Mouse (Mus musculus) kidney, adult 10 weeks (tissue): ENCODE data around the gene Prps1l1. TPM values are rescaled to one million over a fixed set of nuclear protein-coding genes. Genes with fewer than 3 reads are reported as not detected.

ENCODE experiments used
- polyA plus RNA-seq: library from polyadenylated mRNA; stranded (reverse); fragments of 350-450 nt; fragmentation: Illumina TruSeq; extraction: RNeasy Lipid Tissue Mini Kit (QIAGEN cat#74804); gene quantifications from one replicate; pipeline ENCODE4 v1.2.3, GENCODE M21; 2014; ENCODE audit warnings: low read depth, low replicate concordance

The Prps1l1 gene
- not detected for polyA plus RNA-seq

GRCm38 (mm10) chr12:34984461-34984860, at the start of gene Prps1l1:
Gene Prps1l1, plus strand, starts transcription at chr12:34984761.

Other genes starting within 250 kb of the Prps1l1 start
- gene Hdac9, start 67.7 kb upstream of the Prps1l1 start, polyA plus RNA-seq = 1.7 TPM
- 160 TPM for gene Snx13, start 62.4 kb downstream of the Prps1l1 start, polyA plus RNA-seq